Mouse (Mus musculus): ENCODE results near the gene Aph1b. TPM values are rescaled to one million over a fixed set of nuclear protein-coding genes. Genes with fewer than 3 reads are reported as not detected.

Aph1b gene
- polyA plus RNA-seq, 1 experiment from 2014 or later, result 3.2 TPM

DNA sequence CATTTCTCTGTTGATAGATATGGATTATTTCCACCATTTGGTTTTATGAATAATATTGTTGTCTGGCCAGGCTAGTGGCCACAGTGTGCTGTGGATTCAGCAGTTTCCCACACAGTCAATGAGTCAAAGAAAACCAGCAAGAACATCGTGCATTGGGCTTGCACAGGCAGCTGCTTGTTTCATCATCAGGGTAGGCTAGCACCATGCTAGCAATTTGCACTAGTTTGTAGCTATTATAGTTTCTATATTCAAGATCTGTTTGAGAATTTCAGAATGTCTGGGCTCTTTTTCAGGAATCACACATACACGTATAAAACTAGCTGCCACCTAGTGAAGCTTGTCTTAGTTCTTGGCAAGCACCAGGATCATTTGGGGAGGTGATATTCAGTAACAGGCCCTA, 60.2 kb downstream of the Aph1b start:
- no peak for DNase-seq (ENCODE audit: low spot score)
- Histone ChIP-seq H3K4me1 (replicated peaks; ENCODE audit: control insufficient read depth, insufficient read depth, low read length) (no peaks in the 10 kb centered on the region; the same call in 1 of the 2 replicates), H3K4me3 (ENCODE audit: low read depth, low read length) (no peak overlapping the region), H3K36me3 (ENCODE audit: control insufficient read depth, insufficient read depth, low read length) (no peaks in the 10 kb centered on the region), H3K9ac (ENCODE audit: low read depth, low read length) (no peak overlapping the region), H3K4me2 (no peak overlapping the region), H3K27ac (ENCODE audit: low read depth, low read length) (no peak overlapping the region), H3K27me3 (replicated peaks; ENCODE audit: control insufficient read depth, insufficient read depth, low read length) (no peaks in the 10 kb centered on the region), H3K9me3 (ENCODE audit: control insufficient read depth, low read length) (no peaks in the 10 kb centered on the region)
- ATAC-seq (replicated peaks; ENCODE audit: low FRiP score), result no peak
- WGBS, result 89% methylated on average over 2 of the region's 2 CpGs

DNA sequence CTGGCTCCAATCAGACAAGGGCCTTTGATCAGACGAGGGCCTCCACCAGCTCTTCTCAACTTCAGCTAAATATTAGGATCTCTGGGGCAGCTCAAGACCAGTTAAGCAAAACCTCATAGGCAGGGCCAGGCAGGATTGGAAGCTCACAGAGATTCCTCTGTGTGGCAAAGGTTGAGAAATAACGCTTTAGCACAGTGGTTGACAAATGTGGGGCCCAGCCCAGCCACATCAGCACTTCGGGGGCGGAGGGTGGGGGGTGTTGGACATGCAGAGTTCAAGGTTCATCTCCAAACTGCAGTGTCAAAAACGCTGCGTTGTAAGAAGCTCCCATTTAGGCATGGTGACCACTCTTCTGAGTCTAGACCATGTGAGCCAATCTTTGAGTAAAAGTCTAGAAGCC, 60.7 kb downstream of the Aph1b start:
- Histone ChIP-seq H3K4me1 (replicated peaks; ENCODE audit: control insufficient read depth, insufficient read depth, low read length) (no peaks in the 10 kb centered on the region; the same call in 1 of the 2 replicates), H3K4me3 (ENCODE audit: low read depth, low read length) (no peak overlapping the region), H3K27ac (ENCODE audit: low read depth, low read length) (no peak overlapping the region), H3K36me3 (ENCODE audit: control insufficient read depth, insufficient read depth, low read length) (no peaks in the 10 kb centered on the region), H3K9ac (ENCODE audit: low read depth, low read length) (no peak overlapping the region), H3K27me3 (replicated peaks; ENCODE audit: control insufficient read depth, insufficient read depth, low read length) (no peaks in the 10 kb centered on the region; the same call in 1 of the 2 replicates), H3K9me3 (ENCODE audit: control insufficient read depth, low read length) (no peaks in the 10 kb centered on the region), H3K4me2 (no peak overlapping the region)
- DNase-seq (ENCODE audit: low spot score), result no peak
- 70% methylated on average over 6 of the region's 6 CpGs for WGBS
- ATAC-seq (replicated peaks; ENCODE audit: low FRiP score), result no peak

DNA sequence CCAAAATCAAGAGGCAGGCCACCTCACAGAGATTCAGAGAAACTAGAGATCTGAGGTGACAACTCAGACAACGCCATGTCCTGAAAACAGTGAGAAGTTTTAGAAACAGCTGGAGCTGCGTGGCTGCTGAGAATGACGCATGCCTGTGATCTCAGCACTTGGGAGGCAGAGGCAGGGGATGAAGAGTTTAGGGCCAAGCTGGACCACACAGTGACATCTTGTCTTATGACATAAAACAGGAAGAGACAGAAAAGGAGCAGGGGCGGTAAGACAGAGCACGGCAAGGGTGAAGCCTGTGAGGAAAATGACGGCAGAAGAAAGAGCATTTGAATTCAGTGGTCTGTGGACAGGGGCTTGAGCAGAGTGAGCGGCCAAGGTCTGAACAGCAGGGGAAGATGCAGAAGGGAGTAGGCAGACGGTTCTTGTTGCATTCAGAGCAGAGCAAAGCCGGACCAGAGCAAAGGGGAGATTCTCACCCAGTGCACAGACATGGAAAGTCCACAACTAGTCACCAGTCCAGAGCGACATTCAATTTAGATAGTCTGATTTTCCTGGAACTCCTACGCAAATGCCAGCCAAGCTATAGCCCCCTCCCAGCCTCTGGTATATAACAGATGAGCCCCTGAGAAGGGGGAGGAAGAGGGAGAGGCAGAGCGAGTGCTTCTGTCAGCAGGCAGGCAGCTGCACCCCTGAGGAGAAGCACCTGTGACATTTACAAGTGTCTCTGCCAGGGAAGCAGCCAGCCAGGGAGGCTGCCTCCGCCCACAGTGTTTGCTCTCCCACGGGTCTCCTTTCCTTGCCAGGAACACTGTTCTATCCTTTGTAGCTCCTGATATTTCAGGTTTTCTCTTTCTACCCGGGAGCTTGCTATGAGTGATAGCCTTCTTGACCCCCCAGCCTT, 62.2 kb downstream of the Aph1b start:
- no peak overlapping the region for H3K4me2 ChIP-seq
- ATAC-seq (replicated peaks; ENCODE audit: low FRiP score), result no peak
- H3K9ac ChIP-seq (ENCODE audit: low read depth, low read length), result no peak overlapping the region
- no peaks in the 10 kb centered on the region; the same call in 1 of the 2 replicates for H3K4me1 ChIP-seq (replicated peaks; ENCODE audit: control insufficient read depth, insufficient read depth, low read length)
- H3K27ac ChIP-seq (ENCODE audit: low read depth, low read length), result no peak overlapping the region
- no peak overlapping the region for H3K4me3 ChIP-seq (ENCODE audit: low read depth, low read length)
- DNase-seq (ENCODE audit: low spot score), result no peak
- no peaks in the 10 kb centered on the region for H3K36me3 ChIP-seq (ENCODE audit: control insufficient read depth, insufficient read depth, low read length)
- H3K27me3 ChIP-seq (replicated peaks; ENCODE audit: control insufficient read depth, insufficient read depth, low read length), result no peaks in the 10 kb centered on the region; the same call in 1 of the 2 replicates
- H3K9me3 ChIP-seq (ENCODE audit: control insufficient read depth, low read length), result no peaks in the 10 kb centered on the region
- whole genome bisulfite sequencing, result 38% methylated on average over 15 of the region's 15 CpGs

DNA sequence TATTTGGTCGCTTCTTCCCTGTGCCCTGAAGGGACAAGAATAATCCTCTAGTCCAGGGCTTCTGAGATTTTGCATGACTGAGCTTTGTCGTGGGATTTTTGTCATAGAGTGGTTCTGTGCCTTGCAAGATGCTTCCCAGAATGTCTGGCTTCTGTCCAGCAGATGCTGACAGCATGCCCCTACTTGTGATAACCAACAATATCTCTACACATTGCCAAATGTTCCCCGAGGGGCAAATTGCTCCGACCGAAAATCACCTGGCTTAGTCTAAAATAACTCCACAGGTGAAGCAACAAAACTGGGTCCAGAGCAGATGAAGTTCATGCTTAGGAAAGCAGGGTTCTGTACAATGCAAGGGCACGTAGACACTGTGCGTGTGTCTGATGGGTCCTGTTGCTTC, 64.0 kb downstream of the Aph1b start:
- DNase-seq (ENCODE audit: low spot score) (no peak), ATAC-seq (replicated peaks; ENCODE audit: low FRiP score) (no peak)
- no peak overlapping the region for H3K4me3 ChIP-seq (ENCODE audit: low read depth, low read length)
- no peak overlapping the region for H3K27ac ChIP-seq (ENCODE audit: low read depth, low read length)
- no peaks in the 10 kb centered on the region for H3K9me3 ChIP-seq (ENCODE audit: control insufficient read depth, low read length)
- H3K36me3 ChIP-seq (ENCODE audit: control insufficient read depth, insufficient read depth, low read length), result no peaks in the 10 kb centered on the region
- no peak overlapping the region for H3K9ac ChIP-seq (ENCODE audit: low read depth, low read length)
- H3K27me3 ChIP-seq (replicated peaks; ENCODE audit: control insufficient read depth, insufficient read depth, low read length), result no peaks in the 10 kb centered on the region; the same call in 1 of the 2 replicates
- no peaks in the 10 kb centered on the region; the same call in 1 of the 2 replicates for H3K4me1 ChIP-seq (replicated peaks; ENCODE audit: control insufficient read depth, insufficient read depth, low read length)
- H3K4me2 ChIP-seq, result no peak overlapping the region
- 70% methylated on average over 7 of the region's 7 CpGs for WGBS

GRCm38 (mm10) chr9:66730556-66730955, 64.7 kb downstream of the Aph1b start:
- no peak overlapping the region for H3K4me2 ChIP-seq
- no peak overlapping the region for H3K27ac ChIP-seq (ENCODE audit: low read depth, low read length)
- ATAC-seq (replicated peaks; ENCODE audit: low FRiP score), result no peak
- 54% methylated on average over 3 of the region's 3 CpGs for WGBS
- no peaks in the 10 kb centered on the region; the same call in 1 of the 2 replicates for H3K4me1 ChIP-seq (replicated peaks; ENCODE audit: control insufficient read depth, insufficient read depth, low read length)
- no peaks in the 10 kb centered on the region for H3K9me3 ChIP-seq (ENCODE audit: control insufficient read depth, low read length)
- H3K4me3 ChIP-seq (ENCODE audit: low read depth, low read length), result no peak overlapping the region
- no peak overlapping the region for H3K9ac ChIP-seq (ENCODE audit: low read depth, low read length)
- DNase-seq (ENCODE audit: low spot score), result no peak
- no peaks in the 10 kb centered on the region; the same call in 1 of the 2 replicates for H3K27me3 ChIP-seq (replicated peaks; ENCODE audit: control insufficient read depth, insufficient read depth, low read length)
- no peaks in the 10 kb centered on the region for H3K36me3 ChIP-seq (ENCODE audit: control insufficient read depth, insufficient read depth, low read length)

DNA sequence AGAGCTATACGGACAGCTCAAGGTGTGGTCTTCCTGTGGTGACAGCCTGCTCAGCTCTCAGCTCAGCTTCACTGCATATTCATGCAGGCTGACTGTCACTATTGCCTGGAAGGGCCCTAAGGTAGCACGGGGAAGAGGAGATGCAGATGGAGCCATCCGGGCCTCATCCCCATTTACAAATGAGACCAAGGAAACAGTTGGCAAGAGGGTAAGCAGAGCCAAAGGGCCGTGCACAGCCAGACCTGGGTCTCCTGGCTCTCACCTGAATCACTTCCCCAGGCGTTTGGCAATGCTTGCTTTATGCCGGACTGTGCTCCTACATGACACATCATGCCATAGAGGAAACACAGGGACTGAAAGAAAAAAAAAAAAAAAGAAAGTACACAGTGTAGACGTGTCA, 68.0 kb downstream of the Aph1b start:
- H3K27me3 ChIP-seq (replicated peaks; ENCODE audit: control insufficient read depth, insufficient read depth, low read length), result no peaks in the 10 kb centered on the region; the same call in 1 of the 2 replicates
- 60% methylated on average over 7 of the region's 7 CpGs for WGBS
- H3K9me3 ChIP-seq (ENCODE audit: control insufficient read depth, low read length), result no peaks in the 10 kb centered on the region
- no peak for DNase-seq (ENCODE audit: low spot score)
- no peak overlapping the region for H3K27ac ChIP-seq (ENCODE audit: low read depth, low read length)
- H3K4me3 ChIP-seq (ENCODE audit: low read depth, low read length), result no peak overlapping the region
- no peak for ATAC-seq (replicated peaks; ENCODE audit: low FRiP score)
- no peaks in the 10 kb centered on the region for H3K4me1 ChIP-seq (replicated peaks; ENCODE audit: control insufficient read depth, insufficient read depth, low read length)
- no peaks in the 10 kb centered on the region for H3K36me3 ChIP-seq (ENCODE audit: control insufficient read depth, insufficient read depth, low read length)
- H3K4me2 ChIP-seq, result no peak overlapping the region
- no peak overlapping the region for H3K9ac ChIP-seq (ENCODE audit: low read depth, low read length)

- no peak overlapping the region for H3K4me3 ChIP-seq (ENCODE audit: low read depth, low read length)
- H3K4me2 ChIP-seq, result no peak overlapping the region
- no peak overlapping the region for H3K9ac ChIP-seq (ENCODE audit: low read depth, low read length)
- H3K4me1 ChIP-seq (replicated peaks; ENCODE audit: control insufficient read depth, insufficient read depth, low read length), result no peaks in the 10 kb centered on the region
- no peaks in the 10 kb centered on the region for H3K9me3 ChIP-seq (ENCODE audit: control insufficient read depth, low read length)
- H3K36me3 ChIP-seq (ENCODE audit: control insufficient read depth, insufficient read depth, low read length), result no peaks in the 10 kb centered on the region
- H3K27me3 ChIP-seq (replicated peaks; ENCODE audit: control insufficient read depth, insufficient read depth, low read length), result peaks cover 2% of the 10 kb centered on the region; the same call in 1 of the 2 replicates
- ATAC-seq (replicated peaks; ENCODE audit: low FRiP score) (no peak), DNase-seq (ENCODE audit: low spot score) (no peak)
- no peak overlapping the region for H3K27ac ChIP-seq (ENCODE audit: low read depth, low read length)
- WGBS, result 75% methylated on average over 3 of the region's 3 CpGs
Measured at GRCm38 (mm10) chr9:66725591-66725990, 69.7 kb downstream of the Aph1b start.
